In genomic region chr5:103854041-103854806, GRCm38 (mm10) we compare ENCODE assay signal across 9 mouse cellular contexts. TPM values are rescaled to one million over a fixed set of nuclear protein-coding genes. Genes with fewer than 3 reads are reported as not detected.
A peak's percentile ranks its signal among the peaks of the same experiment; 100 is the strongest.
DNase-seq lines count a peak whose midpoint lies in the region; ATAC-seq lines count a peak whose summit lies in the region.
"Had no signal": no experiment of that assay in that cellular context is flagged by ENCODE, and none has a peak within 500 bp of the region (broad histone marks: within the 10 kb centered on the region; RNA-seq: fewer than 3 reads in every experiment).

No protein-coding gene starts in this region.

- 54% methylated on average over 17 of the region's 17 CpGs for whole genome bisulfite sequencing in heart, embryonic 16.5 days
- 67% methylated on average over 17 of the region's 17 CpGs for WGBS in hindbrain, embryonic 12.5 days
- WGBS in midbrain, embryonic 15.5 days = 55% methylated on average over 17 of the region's 17 CpGs

- ATAC-seq in heart, embryonic 16.5 days (replicated peaks; ENCODE audit: extremely low read depth, insufficient read depth, low FRiP score) = no peak; the same call in 1 of the 2 replicates
- peak; percentile 38; the same call in 1 of the 2 replicates for ATAC-seq in hindbrain, embryonic 12.5 days (ENCODE audit: low FRiP score)
- peak; percentile 70 for ATAC-seq in midbrain, embryonic 15.5 days (replicated peaks)

- intact Hi-C loops in heart, postnatal 25 days (cut with DNase I) = no loop called here

- H3K9ac ChIP-seq in heart, embryonic 16.5 days (ENCODE audit: low read length) = no peak overlapping the region
- no peak overlapping the region for H3K9ac ChIP-seq in hindbrain, embryonic 12.5 days
- H3K9ac ChIP-seq in midbrain, embryonic 15.5 days = no peak overlapping the region

- peaks cover 25% of the 10 kb centered on the region for H3K36me3 ChIP-seq in heart, embryonic 16.5 days (ENCODE audit: control insufficient read depth, insufficient read depth)
- H3K36me3 ChIP-seq in hindbrain, embryonic 12.5 days = peaks cover 15% of the 10 kb centered on the region
- H3K36me3 ChIP-seq in midbrain, embryonic 15.5 days (replicated peaks) = no peaks in the 10 kb centered on the region

- H3K4me2 ChIP-seq in heart, embryonic 16.5 days (ENCODE audit: low read depth, low read length) = 0 out of 2 replicates have a peak overlapping the region, but pooled peaks have one; percentile 10
- no peak overlapping the region for H3K4me2 ChIP-seq in hindbrain, embryonic 12.5 days (replicated peaks)
- peak overlapping the region; percentile 21; the same call in 1 of the 2 replicates for H3K4me2 ChIP-seq in midbrain, embryonic 15.5 days

- H3K4me1 ChIP-seq in heart, embryonic 16.5 days (ENCODE audit: control insufficient read depth, insufficient read depth, low read length) = peaks cover 7% of the 10 kb centered on the region
- H3K4me1 ChIP-seq in hindbrain, embryonic 12.5 days = peaks cover 7% of the 10 kb centered on the region; the same call in 1 of the 2 replicates
- peaks cover 11% of the 10 kb centered on the region for H3K4me1 ChIP-seq in midbrain, embryonic 15.5 days

- no peaks in the 10 kb centered on the region for H3K9me3 ChIP-seq in heart, embryonic 16.5 days (replicated peaks; ENCODE audit: control insufficient read depth, low read length)
- no peaks in the 10 kb centered on the region for H3K9me3 ChIP-seq in hindbrain, embryonic 12.5 days (replicated peaks)
- no peaks in the 10 kb centered on the region for H3K9me3 ChIP-seq in midbrain, embryonic 15.5 days

- H3K4me3 ChIP-seq in heart, embryonic 16.5 days (ENCODE audit: low read length) = no peak overlapping the region
- no peak overlapping the region for H3K4me3 ChIP-seq in hindbrain, embryonic 12.5 days
- H3K4me3 ChIP-seq in midbrain, embryonic 15.5 days = no peak overlapping the region
- H3K4me3 ChIP-seq: myocyte had no signal

- no peaks in the 10 kb centered on the region for H3K27me3 ChIP-seq in heart, embryonic 16.5 days (ENCODE audit: control insufficient read depth, insufficient read depth, low read length)
- no peaks in the 10 kb centered on the region for H3K27me3 ChIP-seq in hindbrain, embryonic 12.5 days
- H3K27me3 ChIP-seq in midbrain, embryonic 15.5 days (replicated peaks) = no peaks in the 10 kb centered on the region

- no peak for DNase-seq in heart, postnatal 25 days (ENCODE audit: low spot score)
- peak; percentile 46 for DNase-seq in c-Kit-positive CD71-negative TER-119-negative erythroid progenitor cells, embryonic 14.5 days (ENCODE audit: low read depth)
- DNase-seq in spleen, postnatal 10 days (ENCODE audit: low spot score in 2 of 2) = no peak
- no peak for DNase-seq in urinary bladder, postnatal 14 days (ENCODE audit: low spot score)
- DNase-seq in adrenal gland, postnatal 14 days = no peak

- H3K27ac ChIP-seq in heart, embryonic 16.5 days (ENCODE audit: low read length) = no peak overlapping the region
- peak overlapping the region; percentile 60 for H3K27ac ChIP-seq in hindbrain, embryonic 12.5 days
- H3K27ac ChIP-seq in midbrain, embryonic 15.5 days = peak overlapping the region; percentile 62

RNA-seq across cellular contexts. Expression of gene Klhl8, which starts 56.8 kb away (rescaled TPM):
- 12.3 and 13.8 TPM in 2 replicates for polyA plus RNA-seq in heart, embryonic 16.5 days (2015; fragmentation: Nextera tagmentation; extraction: Ambion mirVana)
- 10 to 100 TPM; 12.6 to 13.5 TPM for total RNA-seq in heart, postnatal 25 days (2021)
- polyA plus RNA-seq in hindbrain, embryonic 12.5 days (2016; fragmentation: Nextera tagmentation; extraction: Ambion mirVana) = 20.1 and 20.3 TPM in 2 replicates
- 45.2 and 46.4 TPM in 2 replicates for polyA plus RNA-seq in midbrain, embryonic 15.5 days (2015; fragmentation: Nextera tagmentation; extraction: Ambion mirVana)
- total RNA-seq in adrenal gland, postnatal 14 days (2021) = 14.0 and 16.2 TPM in 2 replicates
